Mouse (Mus musculus) large intestine, adult 2 months (tissue): ENCODE measurements around the gene Tmem94. TPM values are rescaled to one million over a fixed set of nuclear protein-coding genes. Genes with fewer than 3 reads are reported as not detected.
"Not testable (repeated sequence)": the region's sequence is repeated elsewhere in the genome, so short reads cannot be mapped to it uniquely, and the experiment has no call there.

Experiments
- DNase-seq: peaks from one replicate; pipeline ENCODE4 v3.0.0-alpha.2; 2012; ENCODE audit warnings: low read depth, low spot score
- WGBS: fragments of 180-500 bp; shearing (Covaris S2); methylation state at CpG from one replicate; pipeline ENCODE4 v1.1.7; 2018; 5-methylcytosine and 5-hydroxymethylcytosine counted together
- polyA plus RNA-seq: library from polyadenylated mRNA; depleted of rRNA; stranded (reverse); fragments of >200 nt; gene quantifications from 2 replicates; pipeline ENCODE4 v1.2.3, GENCODE M21; 2012; rRNA removed

Gene Tmem94
- 57.9 and 85.8 TPM in 2 replicates for polyA plus RNA-seq

GRCm38 (mm10) chr11:115765103-115765606 lies at the start of gene Tmem94:
Tmem94 (plus strand) TSS chr11:115765433.
- WGBS = under 1% methylated on average over 32 of the region's 32 CpGs
- DNase-seq = peak; percentile 98

GRCm38 (mm10) chr11:115716410-115717338 lies 48.6 kb upstream of the Tmem94 start:
- WGBS = 34% methylated on average over 15 of the region's 15 CpGs
- DNase-seq = no peak

DNA sequence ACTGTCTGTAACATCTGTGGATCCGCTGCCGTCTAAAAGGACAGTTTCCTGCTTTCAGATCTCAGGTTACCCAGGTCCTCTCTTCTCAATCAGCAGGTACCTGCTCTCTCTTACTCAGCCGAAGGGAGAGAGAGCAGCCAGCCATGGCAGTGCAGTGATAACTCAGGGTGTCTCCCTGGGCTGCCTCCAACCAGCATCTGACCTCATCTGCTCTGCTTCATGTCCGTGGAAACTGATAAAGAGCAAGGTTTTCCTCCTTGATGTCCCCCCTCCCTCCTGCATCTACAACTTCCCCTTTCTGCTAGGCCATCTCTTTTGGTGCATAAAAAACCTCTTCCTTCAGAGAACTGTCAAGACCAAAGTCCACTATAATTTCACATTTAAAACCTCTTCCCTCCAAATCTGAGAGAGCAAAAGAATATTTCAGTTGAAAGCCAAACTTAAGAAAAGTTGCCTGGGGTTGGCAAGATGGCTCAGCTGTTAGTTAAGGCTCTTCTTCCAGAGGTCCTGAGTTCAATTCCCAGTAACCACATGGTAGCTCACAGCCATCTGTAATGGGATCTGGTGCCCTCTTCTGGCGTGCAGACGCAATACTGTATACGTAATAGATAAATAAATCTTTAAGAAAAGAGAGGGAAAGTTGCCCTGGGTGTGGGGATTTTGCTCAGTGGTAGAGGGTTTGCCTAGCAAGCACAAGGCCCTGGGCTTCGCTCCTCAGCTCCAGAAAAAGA lies 47.4 kb upstream of the Tmem94 start:
- 64% methylated on average over 8 of the region's 8 CpGs for WGBS
- DNase-seq = no peak

DNA sequence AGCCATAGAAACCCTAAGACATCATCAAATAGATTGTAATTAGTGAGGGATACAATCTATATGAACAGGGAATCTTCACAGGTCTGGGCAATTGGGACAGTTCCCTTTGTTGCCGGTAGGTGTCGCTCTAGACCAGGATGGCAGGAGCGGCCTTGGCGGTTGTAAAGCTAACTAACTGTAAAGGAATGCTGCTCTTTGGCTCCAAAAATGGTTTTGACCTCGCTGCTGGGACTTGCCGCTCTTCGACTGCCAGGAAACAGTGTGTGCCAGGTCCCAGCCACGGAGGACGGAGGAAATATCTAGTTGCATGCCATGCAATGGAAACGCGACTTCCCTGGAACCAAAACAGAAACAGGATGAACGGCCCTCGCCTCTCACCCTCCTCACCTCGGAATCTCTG lies 42.6 kb upstream of the Tmem94 start:
- whole genome bisulfite sequencing = 4% methylated on average over 14 of the region's 14 CpGs
- DNase-seq = peak; percentile 80

GRCm38 (mm10) chr11:115723231-115723630 lies 42.0 kb upstream of the Tmem94 start:
- no peak for DNase-seq
- WGBS = 49% methylated on average over 2 of the region's 2 CpGs

DNA sequence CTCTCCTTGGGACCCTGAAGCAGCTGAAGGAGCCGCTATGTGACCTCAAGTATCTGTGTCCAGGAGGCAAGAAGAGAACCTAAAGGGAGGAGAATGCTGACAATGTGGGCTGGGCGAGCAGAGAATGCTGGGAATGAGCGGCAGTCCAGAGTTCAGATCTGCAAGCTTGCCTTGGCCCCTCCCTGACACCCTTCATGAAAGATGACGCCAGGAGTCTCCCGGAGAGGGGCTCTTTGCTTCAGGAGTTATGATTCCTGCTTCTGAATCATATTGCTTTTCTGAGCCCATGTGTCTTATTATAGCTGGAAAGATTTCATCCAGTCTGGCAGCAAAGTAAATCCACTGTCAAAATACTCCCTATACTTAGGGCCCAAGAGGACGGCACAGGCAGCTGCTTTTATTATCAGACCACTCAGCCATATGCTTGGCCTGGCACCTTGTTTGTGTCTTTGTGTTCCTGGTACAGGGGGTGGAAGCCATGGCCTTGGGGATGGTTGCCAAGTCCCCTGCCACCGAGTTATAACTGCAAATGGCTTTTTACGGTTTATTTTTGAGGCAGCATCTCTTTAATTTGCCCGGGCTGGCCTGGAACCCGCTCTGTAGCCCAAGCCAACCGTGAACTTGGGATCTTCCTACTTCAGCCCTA lies 31.1 kb upstream of the Tmem94 start:
- peak; percentile 81 for DNase-seq
- whole genome bisulfite sequencing = 23% methylated on average over 11 of the region's 11 CpGs

- 55% methylated on average over 10 of the region's 10 CpGs for WGBS
- no peak for DNase-seq
Measured at GRCm38 (mm10) chr11:115737608-115738208, 27.5 kb upstream of the Tmem94 start.

DNA sequence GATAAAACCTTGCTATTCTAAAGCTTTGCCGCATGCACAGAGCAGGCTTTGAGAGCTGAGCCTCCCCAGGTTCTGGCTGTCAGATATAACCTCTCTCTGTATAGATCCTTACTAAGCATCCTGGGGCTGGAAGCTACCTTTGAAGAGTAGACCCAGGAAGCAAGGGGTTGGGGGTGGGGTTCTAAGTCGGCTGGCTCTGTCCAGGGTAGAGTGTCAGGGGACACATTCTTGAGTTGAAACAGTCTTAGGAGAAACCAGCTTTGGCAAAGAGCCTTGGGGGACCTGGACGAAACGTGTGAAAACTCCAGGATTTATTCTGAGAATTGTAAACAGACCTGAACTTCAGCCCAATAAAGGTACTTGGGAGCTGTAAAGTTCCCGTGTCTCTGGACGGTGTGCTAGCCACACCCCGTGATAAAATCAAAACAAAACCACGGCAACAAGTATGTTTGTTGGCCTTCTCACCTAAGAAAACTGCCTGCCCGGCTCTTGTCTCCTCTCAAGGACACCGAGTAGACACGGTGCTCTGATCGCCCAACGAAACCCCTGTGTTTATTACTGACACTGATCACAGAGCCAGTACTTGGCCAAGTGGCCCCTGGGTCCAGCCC lies 26.9 kb upstream of the Tmem94 start:
- peak; percentile 89 for DNase-seq
- WGBS = 14% methylated on average over 13 of the region's 13 CpGs

DNA sequence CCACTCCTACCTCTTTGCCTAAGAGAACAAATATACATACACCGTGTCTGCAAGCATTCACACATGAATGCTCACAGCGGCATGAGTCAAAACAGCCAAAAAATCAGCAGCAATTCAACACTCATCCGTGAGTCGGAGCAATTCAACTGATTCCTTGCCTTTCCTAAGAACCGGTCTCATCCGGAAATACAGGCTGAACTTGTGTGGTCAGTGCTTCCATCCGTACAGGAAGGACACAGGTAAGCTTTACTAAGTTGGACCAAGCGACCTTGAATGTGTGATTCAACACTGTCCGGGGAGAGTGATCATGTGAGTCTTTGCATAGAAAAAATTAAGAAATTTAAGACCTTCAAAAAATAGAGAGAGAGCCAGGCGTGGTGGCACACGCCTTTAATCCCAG lies 24.2 kb upstream of the Tmem94 start:
- no peak for DNase-seq
- 32% methylated on average over 11 of the region's 11 CpGs for WGBS

DNA sequence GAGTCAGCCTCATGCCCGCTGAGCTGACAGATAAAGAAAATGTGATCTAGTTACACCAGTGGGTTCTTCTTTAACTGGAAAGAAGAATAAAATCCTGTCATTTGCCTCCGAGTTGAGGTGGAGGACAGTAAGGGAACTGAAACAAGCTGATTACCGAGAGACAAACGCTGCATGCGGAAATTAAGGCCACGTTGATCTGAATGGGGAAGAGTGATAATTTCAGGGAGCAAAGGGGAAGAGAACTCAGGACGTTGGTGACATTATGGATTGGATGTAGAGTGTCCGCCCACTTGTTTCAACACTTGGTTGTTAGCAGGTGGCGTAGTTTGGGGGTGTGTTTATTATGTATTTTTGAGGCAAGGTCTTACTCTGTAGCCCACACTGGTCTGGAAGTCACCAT lies 22.3 kb upstream of the Tmem94 start:
- 79% methylated on average over 9 of the region's 9 CpGs for WGBS
- no peak for DNase-seq

- WGBS = 59% methylated on average over 5 of the region's 5 CpGs
- no peak for DNase-seq
Measured at GRCm38 (mm10) chr11:115744385-115744784, 20.8 kb upstream of the Tmem94 start.

DNA sequence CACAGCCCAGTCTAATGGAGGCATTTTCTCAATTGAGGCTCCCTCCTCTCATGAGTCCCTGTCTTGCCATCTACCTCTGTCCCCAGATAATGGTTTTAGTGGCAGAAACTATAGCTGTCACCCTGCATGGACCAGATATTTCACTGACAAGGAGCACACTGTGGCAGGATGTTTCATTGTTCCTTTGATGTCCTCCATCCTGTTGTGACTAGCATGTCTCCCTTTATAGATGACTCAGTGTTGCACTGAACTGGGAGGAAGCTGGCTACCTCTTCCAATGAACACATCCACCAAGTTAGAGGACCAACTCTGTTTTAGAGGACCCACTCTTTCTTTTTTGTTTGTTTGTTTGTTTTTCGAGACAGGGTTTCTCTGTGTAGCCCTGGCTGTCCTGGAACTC lies 19.1 kb upstream of the Tmem94 start:
- 91% methylated on average over 1 of the region's 1 CpGs for WGBS
- no peak for DNase-seq

GRCm38 (mm10) chr11:115746762-115747161 lies 18.5 kb upstream of the Tmem94 start:
- no peak for DNase-seq
- WGBS = 11% methylated on average over 8 of the region's 8 CpGs

GRCm38 (mm10) chr11:115747351-115747750 lies 17.9 kb upstream of the Tmem94 start:
- WGBS = 21% methylated on average over 13 of the region's 15 CpGs
- DNase-seq = no peak

DNA sequence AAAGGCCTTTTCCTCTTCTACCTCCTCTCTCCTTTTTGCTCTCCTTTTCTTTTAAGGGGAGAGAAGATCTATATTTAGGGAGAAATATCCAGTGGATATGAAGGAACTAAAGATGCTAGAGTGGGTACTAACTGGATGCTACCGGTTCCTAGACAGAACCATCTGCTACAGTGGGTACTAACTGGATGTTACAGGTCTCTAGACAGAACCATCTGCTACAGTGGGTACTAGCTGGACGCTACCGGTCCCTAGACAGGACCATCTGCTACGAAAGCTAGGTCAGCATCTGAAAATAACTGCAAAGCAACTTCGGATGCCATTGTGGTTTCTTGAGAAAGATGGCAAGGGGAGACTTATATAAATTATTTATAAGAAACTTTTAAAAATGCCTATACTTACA lies 15.4 kb upstream of the Tmem94 start:
- DNase-seq = no peak
- WGBS = 89% methylated on average over 5 of the region's 5 CpGs

- no peak for DNase-seq
- 57% methylated on average over 2 of the region's 2 CpGs for WGBS
Measured at GRCm38 (mm10) chr11:115751725-115752124, 13.5 kb upstream of the Tmem94 start.

GRCm38 (mm10) chr11:115752653-115753052 lies 12.6 kb upstream of the Tmem94 start:
- DNase-seq = no peak
- WGBS = 78% methylated on average over 7 of the region's 7 CpGs

DNA sequence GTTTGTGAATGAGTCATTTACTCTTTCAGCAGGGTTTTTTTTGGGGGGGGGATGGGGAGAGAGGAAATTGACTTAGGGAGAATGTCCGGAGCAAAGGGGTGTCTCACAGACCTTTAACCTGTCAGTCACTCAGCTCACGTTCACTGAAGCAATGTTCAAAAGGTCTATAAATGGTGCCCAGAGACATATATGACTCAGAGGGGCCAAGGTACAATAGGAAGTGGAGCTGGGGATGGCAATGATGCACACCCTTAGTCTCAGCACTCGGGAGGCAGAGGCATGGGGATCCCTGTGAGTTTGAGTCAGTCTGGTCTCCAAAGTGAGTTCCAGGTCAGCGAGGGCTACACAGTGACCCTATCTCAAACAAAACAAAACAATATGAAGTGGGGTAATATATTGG lies 11.7 kb upstream of the Tmem94 start:
- 37% methylated on average over 4 of the region's 4 CpGs for WGBS
- peak; percentile 85 for DNase-seq

- 88% methylated on average over 7 of the region's 7 CpGs for WGBS
- DNase-seq = not testable (repeated sequence)
Measured at GRCm38 (mm10) chr11:115762176-115762575, 3.1 kb upstream of the Tmem94 start.
